Mouse (Mus musculus) lung, embryonic 14.5 days (tissue): ENCODE data around the gene Fbxw4. TPM values are rescaled to one million over a fixed set of nuclear protein-coding genes. Genes with fewer than 3 reads are reported as not detected.

ENCODE experiments used
- ATAC-seq: fragments of 200-750 bp; cut with Nextera tagmentation; 2 replicates; pipeline ENCODE4 v1.8.0; 2017; ENCODE audit warnings: mild to moderate bottlenecking, moderate TSS enrichment, moderate library complexity; ENCODE audit not compliant: insufficient read depth
- DNase-seq: peaks from one replicate; pipeline ENCODE4 v3.0.0-alpha.2; 2015
- H3K27ac ChIP-seq: fragments of 300-500 bp; sonication (generic); 2 replicates; pipeline ENCODE4 v1.5.1; 2014; ENCODE audit warnings: low read depth, mild to moderate bottlenecking, moderate library complexity
- H3K27me3 ChIP-seq: fragments of 300-500 bp; sonication (generic); 2 replicates; pipeline ENCODE4 v1.6.1; 2014; ENCODE audit warnings: low read length, control low read depth; ENCODE audit not compliant: insufficient read depth
- H3K36me3 ChIP-seq: fragments of 300-500 bp; sonication (generic); 2 replicates; pipeline ENCODE4 v1.6.1; 2014; ENCODE audit warnings: control low read depth; ENCODE audit not compliant: insufficient read depth
- H3K4me1 ChIP-seq: fragments of 300-500 bp; sonication (generic); 2 replicates; pipeline ENCODE4 v1.6.1; 2014; ENCODE audit warnings: antibody characterized with exemption, control low read depth; ENCODE audit not compliant: insufficient read depth
- H3K4me2 ChIP-seq: fragments of 300-500 bp; sonication (generic); 2 replicates; pipeline ENCODE4 v1.6.1; 2014; ENCODE audit warnings: mild to moderate bottlenecking
- H3K4me3 ChIP-seq: fragments of 300-500 bp; sonication (generic); 2 replicates; pipeline ENCODE4 v1.5.1; 2014; ENCODE audit warnings: low read depth, low read length
- H3K9ac ChIP-seq: fragments of 300-500 bp; sonication (generic); 2 replicates; pipeline ENCODE4 v1.6.1; 2014
- H3K9me3 ChIP-seq: fragments of 300-500 bp; sonication (generic); 2 replicates; pipeline ENCODE4 v1.6.1; 2016; ENCODE audit warnings: low read depth, low read length, control low read depth
- CTCF ChIP-seq: IDR thresholded peaks from 2 replicates; pipeline ENCODE4 v1.5.1; 2016; ENCODE audit warnings: antibody characterized with exemption, low read depth
- WGBS: fragments of 180-500 bp; shearing (Covaris S2); extraction: QIAGEN DNeasy Blood & Tissue Kit; methylation state at CpG from one replicate; pipeline ENCODE4 v1.1.7; 2014; 5-methylcytosine and 5-hydroxymethylcytosine counted together
- polyA plus RNA-seq: library from polyadenylated mRNA; unstranded; fragments of >200 nt; fragmentation: Nextera tagmentation; extraction: Ambion mirVana; gene quantifications from 2 replicates; pipeline ENCODE4 v1.2.1, GENCODE M21; 2014

Gene Fbxw4
- polyA plus RNA-seq, 1 experiment from 2014 or later, result 7.5 TPM

DNA sequence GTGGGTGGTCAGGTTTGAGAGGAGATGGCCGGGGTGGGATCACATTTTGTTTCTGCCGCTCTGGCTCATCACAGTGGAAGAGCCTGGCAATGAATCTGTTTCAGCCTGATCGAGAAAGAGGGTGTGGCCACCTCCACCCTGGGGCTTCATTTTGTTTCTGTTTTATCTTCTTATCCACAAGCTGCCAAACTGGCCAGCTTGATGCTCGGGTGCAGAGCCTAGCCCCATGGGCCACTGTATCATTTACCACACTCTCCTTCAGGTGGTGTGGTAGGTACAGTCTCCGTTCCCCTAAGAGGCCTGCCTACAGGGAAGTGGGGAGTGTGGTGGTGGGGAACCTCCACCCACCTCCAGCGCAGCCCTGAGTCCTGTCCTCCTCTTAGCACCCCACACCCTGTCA is 87.1 kb downstream of the Fbxw4 start:
- Histone ChIP-seq H3K27me3 (no peaks in the 10 kb centered on the region), H3K9me3 (no peaks in the 10 kb centered on the region), H3K9ac (no peak overlapping the region), H3K27ac (no peak overlapping the region), H3K4me2 (no peak overlapping the region), H3K36me3 (peaks cover 20% of the 10 kb centered on the region), H3K4me3 (no peak overlapping the region), H3K4me1 (peaks cover 23% of the 10 kb centered on the region)
- no peak for DNase-seq
- 72% methylated on average over 6 of the region's 6 CpGs for WGBS
- no peak for TF ChIP-seq CTCF
- no peak for ATAC-seq

GRCm38 (mm10) chr19:45567367-45567766 is 92.7 kb downstream of the Fbxw4 start:
- Histone ChIP-seq H3K36me3 (peaks cover 2% of the 10 kb centered on the region), H3K27ac (no peak overlapping the region), H3K27me3 (no peaks in the 10 kb centered on the region), H3K9me3 (no peaks in the 10 kb centered on the region), H3K9ac (no peak overlapping the region), H3K4me1 (no peaks in the 10 kb centered on the region; the same call in 1 of the 2 replicates), H3K4me3 (no peak overlapping the region), H3K4me2 (no peak overlapping the region)
- ATAC-seq (no peak), DNase-seq (no peak)
- 46% methylated on average over 14 of the region's 14 CpGs for WGBS
- no peak for TF ChIP-seq CTCF

- H3K9ac ChIP-seq, result no peak overlapping the region
- DNase-seq (peak; percentile 55), ATAC-seq (no peak)
- no peak overlapping the region for H3K4me3 ChIP-seq
- no peak overlapping the region for H3K4me2 ChIP-seq
- no peaks in the 10 kb centered on the region for H3K27me3 ChIP-seq
- no peaks in the 10 kb centered on the region; the same call in 1 of the 2 replicates for H3K4me1 ChIP-seq
- H3K9me3 ChIP-seq, result no peaks in the 10 kb centered on the region
- no peaks in the 10 kb centered on the region for H3K36me3 ChIP-seq
- TF ChIP-seq CTCF, result no peak
- no peak overlapping the region for H3K27ac ChIP-seq
- 48% methylated on average over 15 of the region's 15 CpGs for WGBS
Measured at GRCm38 (mm10) chr19:45565925-45566715, 94.0 kb downstream of the Fbxw4 start.

GRCm38 (mm10) chr19:45560153-45560890 is 99.8 kb downstream of the Fbxw4 start, which contains the start of the genes Poll and Gm17018:
TSS of gene Poll (minus strand) at chr19:45560531.
TSS of gene Gm17018 (plus strand) at chr19:45560615.
- H3K4me2 ChIP-seq, result peak within 1 kb of the TSS; percentile 96
- peaks cover 15% of the 10 kb centered on the region; the same call in 1 of the 2 replicates for H3K36me3 ChIP-seq
- H3K27me3 ChIP-seq, result no peaks in the 10 kb centered on the region
- no peaks in the 10 kb centered on the region for H3K9me3 ChIP-seq
- H3K27ac ChIP-seq, result peak within 1 kb of the TSS; percentile 69
- H3K9ac ChIP-seq, result peak within 1 kb of the TSS; percentile 84
- WGBS, result under 1% methylated on average over 33 of the region's 35 CpGs
- peak within 1 kb of the TSS; percentile 77 for H3K4me3 ChIP-seq
- DNase-seq (peak; percentile 90), ATAC-seq (peak; percentile 91)
- 0 out of 2 replicates have a peak, but pooled peaks cover 4% of the 10 kb centered on the region for H3K4me1 ChIP-seq
- TF ChIP-seq CTCF, result no peak

DNA sequence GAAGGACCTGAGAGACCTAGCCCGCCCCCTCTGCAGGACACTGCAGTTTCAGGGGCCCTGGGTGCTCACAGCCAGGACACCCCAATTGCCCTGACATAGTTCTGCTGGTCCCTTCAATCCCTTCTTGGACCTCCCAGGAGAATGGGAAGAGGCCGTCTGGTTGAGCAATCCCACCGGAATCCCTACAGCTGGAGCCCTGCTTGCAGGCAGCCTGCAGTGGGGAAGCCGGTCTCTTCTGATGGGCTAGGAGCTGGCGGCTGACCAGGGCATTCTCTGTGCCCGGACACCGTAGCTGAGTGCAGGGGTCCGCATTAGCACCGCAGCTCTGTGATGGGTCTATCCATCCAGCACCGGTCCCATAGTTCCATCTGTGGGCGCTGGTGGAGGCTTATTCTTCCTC is 106.0 kb downstream of the Fbxw4 start:
- no peak overlapping the region for H3K9ac ChIP-seq
- DNase-seq, result no peak
- H3K4me1 ChIP-seq, result 0 out of 2 replicates have a peak, but pooled peaks cover 4% of the 10 kb centered on the region
- TF ChIP-seq CTCF, result no peak
- no peak overlapping the region for H3K4me3 ChIP-seq
- no peak overlapping the region for H3K27ac ChIP-seq
- no peak overlapping the region for H3K4me2 ChIP-seq
- no peaks in the 10 kb centered on the region for H3K9me3 ChIP-seq
- H3K27me3 ChIP-seq, result no peaks in the 10 kb centered on the region
- 83% methylated on average over 11 of the region's 11 CpGs for WGBS
- H3K36me3 ChIP-seq, result peaks cover 44% of the 10 kb centered on the region
- ATAC-seq, result no peak

DNA sequence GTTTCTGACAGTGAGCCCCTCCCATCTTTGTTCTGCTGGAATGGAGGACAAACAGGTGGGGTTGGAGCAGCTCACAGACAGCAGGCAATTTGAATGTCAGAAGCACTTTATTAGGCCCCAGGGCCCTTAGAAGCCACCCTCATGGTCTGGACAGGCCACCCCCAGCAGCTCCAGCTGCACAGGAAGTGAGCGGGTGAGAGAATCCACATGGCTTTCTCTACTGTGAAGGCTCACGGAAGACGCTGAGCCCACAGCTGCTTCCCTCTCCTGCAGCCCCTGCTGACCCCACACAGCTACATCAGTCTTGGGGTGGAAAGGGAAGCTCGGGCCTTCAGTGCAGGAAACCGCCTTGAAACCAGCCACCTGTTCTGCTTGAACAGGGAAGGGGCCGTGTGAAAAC is 107.9 kb downstream of the Fbxw4 start:
- peak; percentile 76 for DNase-seq
- peak overlapping the region; percentile 16; the same call in 1 of the 2 replicates for H3K27ac ChIP-seq
- no peak for TF ChIP-seq CTCF
- no peak overlapping the region for H3K4me2 ChIP-seq
- H3K9ac ChIP-seq, result no peak overlapping the region
- ATAC-seq, result peak; percentile 78
- H3K27me3 ChIP-seq, result no peaks in the 10 kb centered on the region
- H3K9me3 ChIP-seq, result no peaks in the 10 kb centered on the region
- no peak overlapping the region for H3K4me3 ChIP-seq
- peaks cover 40% of the 10 kb centered on the region for H3K36me3 ChIP-seq
- 40% methylated on average over 6 of the region's 6 CpGs for WGBS
- 0 out of 2 replicates have a peak, but pooled peaks cover 4% of the 10 kb centered on the region for H3K4me1 ChIP-seq

DNA sequence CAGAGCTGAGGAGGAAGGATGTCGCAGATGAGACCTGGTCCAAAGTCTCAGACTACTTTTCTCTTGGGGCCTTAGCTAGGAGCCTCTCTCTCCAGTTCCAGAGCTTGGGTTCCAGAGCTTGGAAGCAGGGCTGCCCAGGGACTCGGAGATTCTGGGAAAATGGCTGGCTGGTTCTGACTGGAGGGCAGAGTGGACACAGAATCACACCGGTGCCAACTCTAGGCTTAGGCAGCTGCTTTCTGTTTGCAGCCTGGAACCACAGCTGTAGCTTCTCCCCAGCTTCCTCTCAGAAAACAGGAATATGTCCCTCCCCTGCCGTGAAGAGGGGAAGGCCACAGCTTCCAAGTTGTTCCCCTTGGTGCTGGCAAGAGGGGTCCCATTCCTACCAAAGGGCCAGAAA is 110.2 kb downstream of the Fbxw4 start:
- H3K4me3 ChIP-seq, result no peak overlapping the region
- no peak for TF ChIP-seq CTCF
- DNase-seq, result no peak
- ATAC-seq, result no peak
- WGBS, result 60% methylated on average over 4 of the region's 4 CpGs
- no peak overlapping the region for H3K27ac ChIP-seq
- H3K27me3 ChIP-seq, result peaks cover 11% of the 10 kb centered on the region; the same call in 1 of the 2 replicates
- H3K4me2 ChIP-seq, result no peak overlapping the region
- no peaks in the 10 kb centered on the region for H3K9me3 ChIP-seq
- peaks cover 27% of the 10 kb centered on the region for H3K36me3 ChIP-seq
- H3K4me1 ChIP-seq, result 0 out of 2 replicates have a peak, but pooled peaks cover 4% of the 10 kb centered on the region
- H3K9ac ChIP-seq, result no peak overlapping the region
